Mouse (Mus musculus) kidney, postnatal 36 days (tissue): ENCODE results near the gene Rhbdd1.
A peak's percentile ranks its signal among the peaks of the same experiment; 100 is the strongest.

ENCODE experiments used
- DNase-seq, 2 experiments: peaks; one replicate each; pipeline ENCODE4 v3.0.0; 2021 to 2022; ENCODE audit warnings: mixed read lengths in 2 of 2

Gene Rhbdd1

DNA sequence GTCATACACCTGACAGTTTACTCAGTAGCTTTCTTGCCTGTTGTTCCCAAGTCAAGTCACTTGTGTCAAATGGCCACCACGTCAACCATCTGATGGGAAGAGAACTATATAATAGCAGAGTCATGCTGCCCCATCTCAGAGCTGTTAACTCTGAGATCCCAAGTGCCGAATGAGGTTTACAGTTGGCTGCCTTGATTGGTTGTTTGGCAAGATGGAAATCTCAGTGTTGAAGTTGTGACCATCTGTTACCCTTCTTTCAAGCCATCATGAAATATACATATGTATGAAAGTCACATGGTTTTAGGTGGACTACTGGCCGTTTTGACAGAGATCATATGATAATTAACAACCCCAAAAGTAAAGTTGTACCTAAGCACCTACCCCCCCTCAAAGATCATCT, 121.0 kb downstream of the Rhbdd1 start:
- no peak for DNase-seq

DNA sequence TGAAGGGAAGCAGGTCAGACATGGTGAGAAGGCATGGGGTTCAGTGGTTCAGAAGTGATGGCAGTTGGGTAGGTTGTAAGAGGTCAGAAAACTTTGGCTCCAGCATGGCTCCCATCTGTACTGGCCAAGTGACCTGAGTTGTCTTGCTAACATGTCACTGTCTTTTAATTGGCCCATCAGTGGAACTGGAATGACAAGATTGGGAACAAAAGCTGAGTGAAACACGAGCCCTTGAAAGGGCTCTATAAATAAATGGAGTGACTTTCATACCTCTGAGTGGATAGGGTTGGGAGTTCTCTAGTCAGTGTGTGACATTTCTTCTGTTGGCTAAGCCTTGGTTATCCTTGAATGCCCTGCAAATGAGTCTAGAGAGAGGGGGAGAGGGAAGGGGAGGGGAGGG, 123.9 kb downstream of the Rhbdd1 start:
- no peak for DNase-seq

DNA sequence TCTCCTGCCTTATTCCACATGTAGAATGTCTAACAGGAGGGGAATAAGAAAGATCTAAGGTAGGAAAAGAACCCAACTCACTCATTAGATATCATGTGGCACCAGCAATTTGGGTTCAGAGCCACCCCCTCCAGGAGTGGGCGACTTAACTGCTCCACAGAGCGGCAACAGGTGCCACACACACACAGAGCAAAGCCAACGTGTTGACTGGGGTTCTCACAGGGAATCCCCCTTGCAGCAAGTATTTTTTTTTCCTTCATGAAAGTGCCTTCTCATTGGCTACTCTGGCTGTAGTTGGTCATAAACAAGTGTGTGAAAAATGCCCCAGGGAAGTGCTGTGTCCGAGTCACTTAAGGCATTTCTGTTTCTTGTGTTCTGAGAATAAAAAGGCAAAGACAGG, 127.3 kb downstream of the Rhbdd1 start:
- DNase-seq = no peak

DNA sequence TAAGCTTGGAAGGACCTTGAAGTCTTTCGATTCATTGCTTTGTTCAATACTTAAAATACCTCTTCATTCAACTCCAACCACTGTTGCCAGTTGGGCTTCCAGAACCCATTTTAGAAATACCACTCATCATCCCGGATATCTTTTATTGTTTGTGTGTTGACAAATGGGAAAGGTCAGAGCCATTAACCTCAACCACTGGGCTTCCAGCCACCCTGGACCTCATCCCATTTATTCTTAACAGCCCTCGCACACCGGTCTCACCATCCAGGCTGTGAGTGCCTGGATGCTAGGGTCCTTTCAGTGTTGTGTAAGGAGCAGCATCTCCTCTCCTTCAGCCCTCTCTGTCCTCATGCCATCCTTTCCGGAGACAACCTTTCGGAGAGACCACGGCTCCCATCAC, 129.8 kb downstream of the Rhbdd1 start:
- DNase-seq = peak; percentile 43 to 55

DNA sequence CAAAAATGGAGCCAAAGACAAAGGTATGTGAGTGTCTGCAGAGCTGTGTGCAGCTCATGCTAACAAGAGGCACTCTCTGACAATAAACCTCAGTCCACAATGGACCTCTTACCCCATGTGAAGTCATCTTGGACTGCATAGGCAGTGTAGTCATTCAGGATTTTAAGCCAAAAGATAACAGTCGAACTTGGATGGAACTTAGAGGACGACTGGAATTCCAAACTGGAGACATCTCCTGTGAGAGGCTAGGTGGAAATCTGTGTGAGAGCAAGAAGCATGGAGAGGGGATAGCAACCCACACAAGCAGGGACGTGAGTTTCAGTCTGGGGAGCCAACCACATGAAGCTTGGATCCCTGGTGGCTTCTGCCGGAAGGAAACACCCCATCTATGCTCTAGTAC, 133.6 kb downstream of the Rhbdd1 start:
- no peak for DNase-seq

DNA sequence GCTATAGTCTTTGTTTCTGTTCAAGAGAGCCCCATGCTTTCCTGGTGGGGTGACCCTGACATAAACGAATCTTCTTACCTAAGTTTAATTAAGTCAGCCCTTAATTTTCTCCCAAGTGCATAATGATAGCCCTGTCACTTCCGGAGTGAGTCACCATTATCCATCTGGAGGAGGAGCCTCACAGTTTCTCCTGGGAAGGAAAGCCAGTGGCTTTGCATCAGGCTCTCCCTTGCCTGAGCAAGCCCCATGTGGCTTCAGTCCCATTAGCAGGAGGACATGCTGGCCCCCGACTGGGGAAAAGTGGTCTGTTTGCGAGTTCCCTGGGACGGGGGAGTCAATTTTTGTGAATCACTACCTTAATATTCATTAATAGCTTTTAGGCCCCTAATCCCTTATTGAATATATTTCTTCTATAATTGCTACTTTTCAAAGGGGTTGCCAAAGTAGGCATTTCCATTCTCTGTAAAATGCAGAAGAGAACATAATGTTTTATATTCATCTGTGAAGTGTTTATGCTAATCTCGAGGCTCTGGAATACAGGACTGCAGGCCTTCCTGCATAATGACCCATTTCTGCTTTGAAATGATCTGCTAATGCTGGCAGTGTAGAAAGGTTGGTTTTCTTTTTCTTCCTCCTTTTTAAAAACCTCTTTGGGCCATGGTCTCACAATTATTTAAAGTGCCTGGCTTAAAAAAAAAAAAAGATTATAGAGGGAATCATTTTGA, 135.8 kb downstream of the Rhbdd1 start:
- DNase-seq = no peak

DNA sequence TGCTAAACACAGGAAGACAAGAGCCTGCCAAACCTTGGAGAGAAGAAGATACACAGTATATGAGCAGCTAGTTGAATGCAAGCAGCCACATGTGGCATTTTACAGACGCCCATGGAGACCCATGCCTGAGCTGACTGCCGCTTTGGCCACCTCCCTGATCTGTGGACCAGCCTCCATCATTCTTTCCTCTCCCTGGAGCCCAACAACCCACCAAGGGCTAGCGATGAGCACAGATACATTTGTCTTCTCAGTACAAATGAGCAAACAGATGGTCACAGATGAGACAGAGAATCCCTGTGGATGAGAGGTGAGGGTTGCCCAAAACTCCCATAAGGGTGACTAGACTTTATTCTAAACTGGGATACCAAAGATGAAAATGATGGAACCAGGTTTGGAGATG, 137.8 kb downstream of the Rhbdd1 start:
- no peak for DNase-seq

DNA sequence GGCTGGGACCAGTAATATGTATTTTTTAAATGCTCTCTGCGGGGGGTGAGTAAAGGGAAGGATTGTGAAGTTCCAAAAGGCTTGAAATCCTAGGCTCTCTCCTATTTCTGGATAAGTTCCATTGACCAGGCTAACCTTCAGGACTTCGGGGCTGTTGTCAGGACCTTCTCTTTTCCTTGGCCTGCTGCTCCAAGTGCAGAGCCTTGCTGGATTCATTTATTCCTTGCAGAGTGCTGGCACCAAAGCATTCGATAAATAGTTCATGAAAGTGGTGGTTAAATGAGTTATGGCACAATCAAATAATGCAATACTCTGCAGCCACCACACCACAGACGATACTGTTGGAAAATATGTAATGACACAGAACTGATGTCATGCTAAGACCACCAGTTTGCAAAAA, 143.1 kb downstream of the Rhbdd1 start:
- DNase-seq = no peak

DNA sequence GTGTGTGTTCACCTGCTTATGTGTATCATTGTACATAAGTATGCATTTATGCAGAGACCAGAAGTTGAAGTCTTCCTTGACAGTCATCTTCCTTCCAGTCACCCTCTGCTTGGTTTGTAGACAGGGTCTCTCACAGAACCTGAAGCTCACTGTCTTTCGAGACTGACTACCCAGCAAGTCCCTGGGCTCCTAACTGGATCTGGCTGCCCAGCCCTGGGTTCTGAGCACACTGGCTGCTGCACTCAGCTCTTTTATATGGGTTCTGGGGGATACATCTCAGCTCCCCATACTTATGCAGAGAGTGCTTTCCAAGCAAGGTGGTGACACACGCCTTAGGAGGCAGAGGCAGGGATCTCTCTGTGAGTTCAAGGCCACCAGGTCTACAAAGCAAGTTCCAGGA, 143.7 kb downstream of the Rhbdd1 start:
- DNase-seq = no peak

DNA sequence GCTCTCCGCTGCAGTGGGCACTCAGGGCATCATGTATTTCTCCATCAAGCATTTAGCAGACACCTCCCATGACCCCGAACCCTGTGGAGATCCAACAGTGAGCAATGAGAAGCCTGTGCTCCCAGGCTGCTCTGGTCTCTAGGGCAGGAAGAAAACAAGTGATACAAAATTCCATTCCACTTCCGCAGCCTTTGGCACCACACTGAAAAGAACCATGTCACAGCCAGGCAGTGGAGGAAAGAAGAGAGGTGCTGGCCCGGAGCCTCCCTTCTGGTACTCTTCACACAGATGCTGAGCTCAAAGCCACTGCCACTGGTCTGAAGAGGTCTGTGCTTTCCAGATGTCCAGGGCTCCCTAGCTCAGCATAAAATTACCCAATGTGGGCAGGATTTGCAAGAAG, 144.8 kb downstream of the Rhbdd1 start:
- DNase-seq = no peak

DNA sequence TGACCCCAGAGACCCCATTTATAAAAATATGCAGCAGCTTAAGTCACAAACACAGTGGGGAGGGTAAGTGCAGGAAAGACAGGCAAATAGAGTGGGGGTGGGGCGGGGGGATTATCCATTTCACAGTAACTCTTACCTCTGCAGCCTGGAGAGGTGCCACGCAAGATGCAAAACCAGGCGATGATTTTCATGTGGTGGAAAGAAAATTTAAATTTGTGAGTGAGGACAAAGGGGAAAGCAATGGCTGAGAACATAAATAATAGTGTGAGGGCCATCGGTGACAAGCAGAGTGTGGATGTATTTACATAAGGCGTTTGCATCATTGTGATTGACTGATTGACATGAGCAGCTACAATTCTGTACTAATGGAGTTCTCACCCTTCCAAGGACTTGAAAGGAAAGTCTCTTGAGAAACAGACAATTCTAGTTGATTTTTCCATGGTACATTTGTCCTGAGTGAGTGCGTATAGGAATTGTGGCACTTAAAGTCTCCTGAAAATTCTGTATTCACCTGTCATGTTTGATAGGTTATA, 149.1 kb downstream of the Rhbdd1 start:
- DNase-seq = no peak

DNA sequence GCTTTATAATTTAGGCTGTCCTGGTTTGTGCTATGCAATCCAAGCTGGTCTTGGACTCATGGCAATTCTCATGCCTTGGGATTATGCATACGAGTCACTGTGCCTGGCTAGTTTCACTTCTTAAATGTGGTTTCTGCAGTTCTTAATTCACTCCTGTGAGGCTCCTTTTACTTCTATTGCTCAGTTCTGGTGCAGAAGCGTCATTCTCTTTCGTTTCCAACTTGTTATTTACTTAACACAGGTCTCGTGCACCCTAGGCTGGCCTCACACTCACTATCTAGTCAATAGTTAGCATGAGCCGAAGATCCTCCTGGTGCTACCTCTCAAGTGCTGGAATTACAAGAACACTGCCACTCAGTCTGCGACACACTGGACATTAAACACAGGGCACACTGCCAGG, 152.6 kb downstream of the Rhbdd1 start:
- no peak for DNase-seq

DNA sequence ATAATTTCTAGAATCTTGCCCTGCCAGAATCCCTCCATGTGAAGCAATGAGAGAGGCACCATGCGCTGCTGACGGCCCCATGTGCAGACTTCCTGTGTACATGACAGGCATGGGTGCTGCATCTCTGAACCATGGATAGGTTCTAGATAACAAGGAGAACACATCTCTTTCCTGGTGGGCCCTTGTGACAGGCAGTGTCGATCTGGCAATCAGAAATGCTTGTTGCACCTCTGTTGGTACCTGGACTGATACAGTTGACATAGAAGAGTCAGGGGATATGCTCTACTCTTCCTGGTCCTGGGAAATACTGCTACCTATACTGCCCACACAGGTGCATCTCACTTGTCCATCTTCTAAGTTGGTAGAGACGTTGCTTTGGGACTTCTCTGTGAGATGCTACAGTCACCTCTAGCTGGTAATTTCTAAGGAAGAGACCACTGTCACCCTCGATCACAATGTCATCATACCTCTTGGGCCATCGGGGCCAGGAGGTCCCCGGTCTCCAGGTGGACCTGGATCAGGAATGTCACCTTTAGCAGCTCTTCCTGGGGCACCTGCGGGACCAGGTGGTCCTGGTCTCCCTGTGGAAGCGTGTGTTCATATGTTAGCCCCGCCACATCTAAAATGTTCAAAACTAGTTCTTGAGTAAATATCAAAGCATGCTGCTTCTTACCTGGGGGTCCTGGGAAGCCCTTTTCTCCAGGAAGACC, 154.4 kb downstream of the Rhbdd1 start:
- DNase-seq = no peak

DNA sequence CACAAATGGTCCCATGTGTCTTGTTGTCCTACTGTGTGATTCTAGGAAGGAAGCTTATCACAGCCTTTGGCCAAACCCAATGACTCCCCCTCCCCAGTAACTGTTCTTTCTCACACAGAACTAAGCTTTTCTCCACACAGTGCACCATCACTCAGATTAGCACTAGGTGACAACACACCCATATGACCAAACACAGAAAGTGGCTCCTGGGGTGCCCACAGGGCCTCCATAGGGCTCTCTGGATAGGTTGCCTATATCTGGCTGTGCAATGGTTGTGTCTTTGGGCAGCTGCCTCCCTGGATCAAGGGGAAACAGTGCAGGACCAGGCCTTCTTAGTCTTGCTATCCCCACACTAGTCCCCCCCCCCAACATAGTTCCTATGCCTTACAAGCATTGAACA, 157.2 kb downstream of the Rhbdd1 start:
- no peak for DNase-seq

DNA sequence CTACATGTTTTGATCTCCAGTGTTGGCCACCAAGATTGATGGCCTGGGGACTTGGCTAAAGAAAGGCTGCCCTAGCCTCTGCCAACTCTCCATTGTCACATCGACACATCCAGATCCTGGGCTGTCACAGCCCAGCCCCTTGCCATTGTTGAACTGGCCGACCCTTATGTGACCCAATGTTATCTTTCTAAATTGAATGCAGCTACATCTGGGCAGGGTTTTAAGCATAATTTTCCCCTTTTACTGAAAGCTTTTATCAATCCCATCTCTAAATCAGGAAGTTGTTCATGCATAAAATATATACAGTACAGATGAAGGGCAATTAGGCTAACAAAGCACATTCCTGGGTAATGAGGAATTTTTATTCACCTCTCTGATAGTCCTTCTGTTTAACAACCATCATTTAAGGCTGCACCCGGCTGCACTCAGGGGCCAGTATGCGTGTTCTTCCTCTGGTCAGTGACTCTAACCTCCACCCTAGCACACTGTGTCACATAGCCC, 158.3 kb downstream of the Rhbdd1 start:
- DNase-seq = peak; percentile 38 to 44

DNA sequence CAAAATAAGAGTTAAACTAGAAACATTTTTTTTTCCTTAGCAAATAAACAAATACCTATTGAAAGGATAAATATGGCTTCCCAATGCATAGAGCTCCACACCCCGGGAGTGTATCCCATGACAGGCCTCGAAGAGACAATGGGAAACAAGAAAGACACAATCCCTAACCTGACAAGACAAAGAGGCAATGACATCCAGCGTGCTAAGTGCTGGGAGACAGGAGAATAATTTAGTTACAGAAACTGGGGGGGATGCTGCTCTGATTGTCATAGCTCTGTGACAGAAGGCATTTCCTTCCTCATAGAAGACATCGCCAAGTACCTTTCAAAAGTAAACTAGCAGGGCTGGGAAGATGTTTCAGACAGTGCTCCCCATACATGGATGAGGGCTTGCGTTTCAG, 159.0 kb downstream of the Rhbdd1 start:
- no peak for DNase-seq

DNA sequence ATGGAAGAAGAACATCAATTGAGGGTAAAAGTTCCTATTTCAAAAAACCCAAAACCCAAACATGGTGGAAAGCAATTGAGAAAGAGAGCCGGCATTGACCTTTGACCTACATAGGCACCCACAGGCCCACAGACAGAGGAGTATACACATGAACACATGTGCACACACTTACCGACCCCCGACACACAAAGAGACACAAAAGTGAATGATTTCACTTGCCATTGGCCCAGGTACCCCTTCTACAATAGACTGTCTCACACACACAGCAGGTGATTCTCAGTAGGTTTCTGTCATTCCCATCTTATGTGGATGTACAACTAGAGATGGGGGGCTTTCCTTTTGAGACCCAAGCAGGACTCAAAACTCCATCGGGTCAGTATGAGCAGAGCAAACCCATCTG, 159.6 kb downstream of the Rhbdd1 start:
- no peak for DNase-seq

DNA sequence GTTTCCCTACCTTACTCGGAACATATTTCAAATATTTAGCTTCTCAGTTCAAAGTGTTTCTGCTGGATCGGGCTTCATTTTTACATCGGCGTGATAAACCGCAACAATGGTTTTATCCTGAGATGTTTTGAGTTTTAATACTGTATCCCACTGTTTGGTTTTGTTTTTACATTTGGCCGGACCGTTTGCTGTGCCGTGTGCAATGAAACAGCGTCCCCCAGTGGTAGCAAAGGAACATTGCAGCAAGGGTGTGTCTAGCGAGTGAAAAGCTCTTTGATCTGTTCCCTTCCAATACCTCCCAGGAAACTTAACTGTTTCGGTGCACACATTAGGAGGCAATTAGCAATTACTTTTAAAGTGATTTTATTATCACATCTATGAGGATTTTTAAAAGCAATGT, 160.0 kb downstream of the Rhbdd1 start:
- peak; percentile 18 to 35 for DNase-seq

DNA sequence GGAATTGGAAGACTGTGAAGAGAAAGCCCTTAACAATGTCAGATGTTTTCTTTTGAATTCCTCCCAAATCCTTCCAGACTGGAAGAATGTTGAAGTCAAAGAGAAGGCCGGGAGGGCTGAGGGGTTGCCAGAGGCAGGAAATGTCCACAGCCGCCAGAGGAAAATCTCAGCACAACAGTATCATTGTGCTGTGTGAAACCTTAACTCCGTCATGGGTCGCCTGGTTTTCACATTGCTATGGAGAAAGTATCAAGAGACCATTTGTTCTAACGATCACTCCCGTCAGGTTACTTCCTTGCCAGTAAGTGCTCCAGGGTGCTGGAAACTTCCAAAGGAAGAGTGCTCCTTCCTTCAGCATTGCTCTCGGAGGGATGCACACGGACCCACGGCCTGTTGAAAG, 160.5 kb downstream of the Rhbdd1 start:
- peak; percentile 18 to 20 for DNase-seq

DNA sequence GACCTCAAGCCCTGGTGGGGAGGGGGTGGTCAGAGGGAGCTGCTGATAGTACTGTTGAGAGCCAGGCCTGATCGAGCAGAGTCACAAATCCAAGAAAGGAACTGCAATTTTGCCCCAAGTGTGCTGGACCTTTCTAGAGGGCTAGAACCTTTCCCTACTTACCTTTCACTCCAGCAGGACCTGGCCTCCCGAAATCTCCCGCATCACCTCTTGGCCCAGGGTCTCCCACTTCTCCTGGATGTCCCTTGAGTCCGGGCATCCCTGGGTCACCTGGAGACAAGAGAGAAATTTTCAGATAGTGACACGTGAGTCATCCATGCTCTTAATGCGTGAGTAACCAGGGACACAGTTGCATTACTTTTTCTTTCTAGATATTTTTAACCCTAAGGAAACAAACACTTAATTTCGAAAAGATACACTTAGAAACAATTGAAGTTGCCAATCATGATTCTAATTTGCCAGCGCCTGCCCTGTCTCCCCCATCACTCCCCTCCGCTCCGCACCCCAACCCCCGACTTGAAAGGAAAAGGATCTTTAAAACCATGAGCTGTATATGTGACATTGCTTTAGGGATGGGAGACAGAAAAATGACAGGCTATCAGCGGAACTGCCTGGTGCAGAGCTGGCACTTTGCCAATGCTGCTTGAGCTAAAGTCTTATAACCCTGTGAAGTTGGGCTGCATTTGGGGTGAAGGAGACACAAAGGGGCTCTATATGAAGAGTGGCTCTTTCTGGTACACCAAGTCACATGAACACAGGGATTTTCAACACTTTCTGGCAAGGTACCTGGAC, 163.6 kb downstream of the Rhbdd1 start:
- DNase-seq = no peak

DNA sequence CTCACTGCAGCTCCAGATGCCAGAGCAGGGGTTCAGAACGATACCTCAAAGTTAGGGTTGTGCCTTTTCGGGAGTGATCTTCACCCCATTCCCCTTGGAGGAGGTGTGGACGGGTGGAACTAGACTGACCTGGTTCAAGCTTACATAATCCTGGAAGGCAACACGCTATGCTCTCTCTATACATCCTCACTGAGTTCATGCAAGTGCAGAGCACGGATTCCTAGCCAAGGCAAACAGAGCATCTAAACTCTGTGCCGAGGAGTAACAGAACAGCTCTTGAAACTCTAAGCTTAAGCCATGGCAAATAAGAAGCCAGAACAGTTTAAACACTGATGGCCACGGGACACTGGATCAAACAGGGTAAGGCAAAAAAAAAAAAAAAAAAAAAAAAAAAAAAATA, 166.1 kb downstream of the Rhbdd1 start:
- DNase-seq = no peak

DNA sequence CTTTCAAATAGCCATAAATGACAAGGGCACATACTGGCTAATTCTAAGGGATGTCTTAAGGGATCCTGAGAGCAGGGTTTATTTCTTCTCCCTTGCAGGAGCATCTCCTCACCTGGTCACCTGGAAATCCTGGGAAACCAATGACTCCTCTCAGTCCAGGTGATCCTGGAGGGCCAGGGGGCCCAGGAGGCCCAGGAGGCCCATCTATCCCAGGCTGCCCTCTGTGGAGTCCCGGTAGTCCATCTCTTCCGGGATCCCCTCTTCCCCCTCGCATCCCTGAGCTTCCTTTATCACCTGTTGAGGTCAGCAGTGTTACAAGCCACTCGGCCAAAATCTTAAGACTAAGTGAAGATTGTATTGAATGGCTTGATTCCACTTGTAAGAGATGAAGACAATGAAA, 170.1 kb downstream of the Rhbdd1 start:
- DNase-seq = no peak

DNA sequence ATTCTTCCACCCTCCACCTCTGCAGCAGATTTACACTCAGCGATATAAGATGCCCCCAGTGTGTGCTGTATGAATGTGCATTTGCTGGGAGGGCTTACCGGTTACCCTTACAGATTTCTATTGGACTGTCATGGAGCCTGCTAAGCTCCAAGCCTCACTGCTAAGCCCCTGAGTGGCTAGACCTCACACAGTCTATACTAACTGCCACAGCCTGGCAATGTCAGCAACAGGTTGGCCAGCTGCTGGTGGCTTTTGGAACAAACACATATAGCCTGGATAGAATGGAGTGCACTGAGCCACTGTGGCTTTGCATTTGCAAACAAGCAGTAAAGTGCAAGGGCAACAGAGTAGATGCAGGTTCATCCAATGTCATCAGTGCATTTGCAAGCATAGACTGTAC, 175.7 kb downstream of the Rhbdd1 start:
- no peak for DNase-seq
